Mouse (Mus musculus) midbrain, embryonic 11.5 days (tissue): ENCODE results near the gene Olfr1191-ps1. TPM values are rescaled to one million over a fixed set of nuclear protein-coding genes. Genes with fewer than 3 reads are reported as not detected.
"Not testable (repeated sequence)": the region's sequence is repeated elsewhere in the genome, so short reads cannot be mapped to it uniquely, and the experiment has no call there.

Experiments
- ATAC-seq: fragments of 200-750 bp; cut with Nextera tagmentation; 2 replicates; pipeline ENCODE4 v1.8.0; 2017; ENCODE audit warnings: moderate TSS enrichment, moderate library complexity; ENCODE audit not compliant: low FRiP score
- DNase-seq: peaks from one replicate; pipeline ENCODE4 v3.0.0; 2015; ENCODE audit warnings: low spot score; ENCODE audit errors: missing footprints
- H3K27ac ChIP-seq: fragments of 300-500 bp; sonication (generic); 2 replicates; pipeline ENCODE4 v1.5.1; 2014; ENCODE audit warnings: low read depth, low read length
- H3K27me3 ChIP-seq: fragments of 300-500 bp; sonication (generic); 2 replicates; pipeline ENCODE4 v1.6.1; 2014; ENCODE audit warnings: mild to moderate bottlenecking, low read length, moderate library complexity, mixed read lengths; ENCODE audit not compliant: control insufficient read depth, insufficient read depth
- H3K36me3 ChIP-seq: fragments of 300-500 bp; sonication (generic); 2 replicates; pipeline ENCODE4 v1.6.1; 2014; ENCODE audit warnings: mild to moderate bottlenecking, low read length, moderate library complexity, mixed read lengths; ENCODE audit not compliant: control insufficient read depth, insufficient read depth
- H3K4me1 ChIP-seq: fragments of 300-500 bp; sonication (generic); 2 replicates; pipeline ENCODE4 v1.6.1; 2014; ENCODE audit warnings: low read length; ENCODE audit not compliant: control insufficient read depth, insufficient read depth
- H3K4me2 ChIP-seq: fragments of 300-500 bp; sonication (generic); 2 replicates; pipeline ENCODE4 v1.6.1; 2014; ENCODE audit warnings: mild to moderate bottlenecking, moderate library complexity
- H3K4me3 ChIP-seq: fragments of 300-500 bp; sonication (generic); 2 replicates; pipeline ENCODE4 v1.5.1; 2014; ENCODE audit warnings: low read depth, low read length
- H3K9ac ChIP-seq: fragments of 300-500 bp; sonication (generic); 2 replicates; pipeline ENCODE4 v1.6.1; 2014; ENCODE audit warnings: low read length
- H3K9me3 ChIP-seq: fragments of 300-500 bp; sonication (generic); 2 replicates; pipeline ENCODE4 v1.6.1; 2016; ENCODE audit warnings: low read length; ENCODE audit not compliant: control insufficient read depth
- WGBS: fragments of 180-500 bp; shearing (Covaris S2); extraction: QIAGEN DNeasy Blood & Tissue Kit; methylation state at CpG from one replicate; pipeline ENCODE4 v1.1.7; 2014; 5-methylcytosine and 5-hydroxymethylcytosine counted together
- polyA plus RNA-seq: library from polyadenylated mRNA; unstranded; fragments of >200 nt; fragmentation: Nextera tagmentation; extraction: Ambion mirVana; gene quantifications from 2 replicates; pipeline ENCODE4 v1.2.1, GENCODE M21; 2014

Gene Olfr1191-ps1
- not detected in 2 replicates for polyA plus RNA-seq

- not testable (repeated sequence) for ATAC-seq, H3K9ac ChIP-seq, H3K27ac ChIP-seq, H3K36me3 ChIP-seq, DNase-seq, H3K9me3 ChIP-seq, H3K27me3 ChIP-seq, H3K4me1 ChIP-seq, H3K4me3 ChIP-seq, H3K4me2 ChIP-seq
- WGBS = 82% methylated on average over 1 of the region's 1 CpGs
Observed at GRCm38 (mm10) chr2:88640242-88640641, at the start of gene Olfr1191-ps1. Gene Olfr1191-ps1 (plus strand): TSS chr2:88640542.

- no peak within 1 kb of the TSS for H3K4me3 ChIP-seq
- no peak within 1 kb of the TSS for H3K27ac ChIP-seq
- no peaks in the 10 kb centered on the region for H3K4me1 ChIP-seq
- no peaks in the 10 kb centered on the region for H3K9me3 ChIP-seq
- no peak for DNase-seq
- no peaks in the 10 kb centered on the region for H3K27me3 ChIP-seq
- H3K9ac ChIP-seq = no peak within 1 kb of the TSS
- H3K36me3 ChIP-seq = no peaks in the 10 kb centered on the region
- H3K4me2 ChIP-seq = no peak within 1 kb of the TSS
- 26% methylated on average over 1 of the region's 1 CpGs for WGBS
- ATAC-seq = no peak
Observed at GRCm38 (mm10) chr2:88648209-88648608, 7.9 kb downstream of the Olfr1191-ps1 start, which contains the start of gene Olfr1192-ps1. Gene Olfr1192-ps1 (plus strand): TSS chr2:88648509.

DNA sequence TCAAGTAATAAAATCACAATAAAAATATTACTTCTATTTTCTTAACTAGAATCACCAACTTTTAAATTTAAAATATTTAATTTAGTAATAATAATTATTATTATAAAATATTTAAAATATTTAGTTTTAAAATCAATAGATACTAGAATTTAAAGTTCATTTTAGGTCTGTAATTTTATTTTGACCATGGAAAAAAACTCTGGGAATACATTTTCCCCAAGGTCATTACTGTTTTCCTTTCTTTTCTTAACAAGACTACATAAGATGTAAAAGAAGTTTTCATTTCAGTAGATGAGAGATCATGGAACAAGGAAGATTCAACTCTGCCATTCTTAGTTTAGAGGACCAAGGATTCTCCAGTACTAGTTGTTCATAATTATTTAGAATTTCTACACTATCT lies 35.0 kb downstream of the Olfr1191-ps1 start, which contains the start of gene Olfr1193:
TSS of gene Olfr1193 (plus strand) at position 301 of the 400 bp plus-strand sequence.
- not testable (repeated sequence) for H3K9me3 ChIP-seq, H3K27ac ChIP-seq, H3K36me3 ChIP-seq, H3K27me3 ChIP-seq, H3K4me2 ChIP-seq, ATAC-seq, H3K9ac ChIP-seq, H3K4me1 ChIP-seq, H3K4me3 ChIP-seq, DNase-seq

- H3K27ac ChIP-seq = no peak within 1 kb of the TSS
- DNase-seq (no peak), ATAC-seq (no peak)
- H3K9ac ChIP-seq = no peak within 1 kb of the TSS
- H3K4me2 ChIP-seq = no peak within 1 kb of the TSS
- no peaks in the 10 kb centered on the region for H3K27me3 ChIP-seq
- no peaks in the 10 kb centered on the region for H3K36me3 ChIP-seq
- no peak within 1 kb of the TSS for H3K4me3 ChIP-seq
- no peaks in the 10 kb centered on the region for H3K9me3 ChIP-seq
- no peaks in the 10 kb centered on the region for H3K4me1 ChIP-seq
Observed at GRCm38 (mm10) chr2:88689087-88689486, 48.7 kb downstream of the Olfr1191-ps1 start, which contains the start of gene Olfr1195. Gene Olfr1195 (minus strand): TSS chr2:88689187.

Other genes with a start within 250 kb of the Olfr1191-ps1 start
- gene Olfr1179, start 234.1 kb upstream of the Olfr1191-ps1 start, polyA plus RNA-seq = not detected in 2 replicates
- gene Olfr1180, start 221.4 kb upstream of the Olfr1191-ps1 start, polyA plus RNA-seq = not detected in 2 replicates
- gene Olfr1181, start 214.4 kb upstream of the Olfr1191-ps1 start, polyA plus RNA-seq = not detected in 2 replicates
- gene Gm13757, start 191.4 kb upstream of the Olfr1191-ps1 start, polyA plus RNA-seq = not detected in 2 replicates
- not detected in 2 replicates for gene Olfr1183, start 185.7 kb upstream of the Olfr1191-ps1 start, polyA plus RNA-seq
- not detected in 2 replicates for gene Olfr1184, start 156.9 kb upstream of the Olfr1191-ps1 start, polyA plus RNA-seq
- not detected in 2 replicates for gene Olfr1185-ps1, start 147.2 kb upstream of the Olfr1191-ps1 start, polyA plus RNA-seq
- gene Olfr1186, start 122.0 kb upstream of the Olfr1191-ps1 start, polyA plus RNA-seq = not detected in 2 replicates
- gene Olfr1188, start 83.6 kb upstream of the Olfr1191-ps1 start, polyA plus RNA-seq = not detected in 2 replicates
- not detected in 2 replicates for gene Olfr1189, start 54.1 kb upstream of the Olfr1191-ps1 start, polyA plus RNA-seq
- gene Olfr1192-ps1, start 8.0 kb downstream of the Olfr1191-ps1 start, polyA plus RNA-seq = not detected in 2 replicates
- not detected in 2 replicates for gene Olfr1193, start 35.1 kb downstream of the Olfr1191-ps1 start, polyA plus RNA-seq
- gene Olfr1195, start 48.6 kb downstream of the Olfr1191-ps1 start, polyA plus RNA-seq = not detected in 2 replicates
- gene Olfr1196, start 64.1 kb downstream of the Olfr1191-ps1 start, polyA plus RNA-seq = not detected in 2 replicates
- not detected in 2 replicates for gene Olfr1197, start 91.8 kb downstream of the Olfr1191-ps1 start, polyA plus RNA-seq
- not detected in 2 replicates for gene Olfr1198, start 110.8 kb downstream of the Olfr1191-ps1 start, polyA plus RNA-seq
- not detected in 2 replicates for gene Olfr1199, start 119.9 kb downstream of the Olfr1191-ps1 start, polyA plus RNA-seq
- gene Olfr1200, start 129.9 kb downstream of the Olfr1191-ps1 start, polyA plus RNA-seq = not detected in 2 replicates
- not detected in 2 replicates for gene Olfr1201, start 152.5 kb downstream of the Olfr1191-ps1 start, polyA plus RNA-seq
- gene Olfr1202, start 174.0 kb downstream of the Olfr1191-ps1 start, polyA plus RNA-seq = not detected in 2 replicates
- gene Olfr1205, start 189.2 kb downstream of the Olfr1191-ps1 start, polyA plus RNA-seq = not detected in 2 replicates
- not detected in 2 replicates for gene Olfr1204, start 208.8 kb downstream of the Olfr1191-ps1 start, polyA plus RNA-seq
- gene Olfr1206, start 222.7 kb downstream of the Olfr1191-ps1 start, polyA plus RNA-seq = not detected in 2 replicates